Mouse (Mus musculus): ENCODE data around the gene C1ql1. TPM values are rescaled to one million over a fixed set of nuclear protein-coding genes. Genes with fewer than 3 reads are reported as not detected.
"Not testable (repeated sequence)": the region's sequence is repeated elsewhere in the genome, so short reads cannot be mapped to it uniquely, and the experiment has no call there.

C1ql1 gene
- polyA plus RNA-seq, 1 experiment from 2014 or later = 0.12 TPM

DNA sequence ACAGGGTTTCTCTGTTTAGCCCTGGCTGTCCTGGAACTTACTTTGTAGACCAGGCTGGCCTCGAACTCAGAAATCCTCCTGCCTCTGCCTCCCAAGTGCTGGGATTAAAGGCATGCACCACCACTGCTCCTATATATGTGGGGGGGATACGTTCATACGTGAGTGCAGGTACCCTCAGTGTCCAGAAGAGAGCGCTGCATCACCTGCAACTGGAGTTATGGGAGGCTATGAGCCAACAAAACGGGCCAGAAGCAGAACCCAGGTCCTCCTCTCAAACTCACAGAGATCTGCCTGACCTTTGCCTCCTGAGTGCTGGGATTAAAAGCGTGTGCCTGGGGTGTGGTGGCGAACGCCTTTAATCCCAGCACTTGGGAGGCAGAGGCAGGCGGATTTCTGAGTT is 29.5 kb upstream of the C1ql1 start:
- not testable (repeated sequence) for H3K4me1 ChIP-seq (ENCODE audit: insufficient read depth); H3K4me2 ChIP-seq (ENCODE audit: low read depth, low read length); H3K9me3 ChIP-seq (ENCODE audit: low read length); H3K4me3 ChIP-seq (ENCODE audit: low read depth, low read length); DNase-seq; H3K36me3 ChIP-seq (replicated peaks; ENCODE audit: insufficient read depth, low read length); H3K27me3 ChIP-seq (ENCODE audit: insufficient read depth, low read length); H3K9ac ChIP-seq (replicated peaks); H3K27ac ChIP-seq (ENCODE audit: low read depth); ATAC-seq
- TF ChIP-seq CTCF (IDR thresholded peaks at IDR 0.05; ENCODE audit: low read depth) = peak; percentile 30
- WGBS (ENCODE audit: insufficient replicate concordance) = 75% methylated on average over 9 of the region's 9 CpGs

DNA sequence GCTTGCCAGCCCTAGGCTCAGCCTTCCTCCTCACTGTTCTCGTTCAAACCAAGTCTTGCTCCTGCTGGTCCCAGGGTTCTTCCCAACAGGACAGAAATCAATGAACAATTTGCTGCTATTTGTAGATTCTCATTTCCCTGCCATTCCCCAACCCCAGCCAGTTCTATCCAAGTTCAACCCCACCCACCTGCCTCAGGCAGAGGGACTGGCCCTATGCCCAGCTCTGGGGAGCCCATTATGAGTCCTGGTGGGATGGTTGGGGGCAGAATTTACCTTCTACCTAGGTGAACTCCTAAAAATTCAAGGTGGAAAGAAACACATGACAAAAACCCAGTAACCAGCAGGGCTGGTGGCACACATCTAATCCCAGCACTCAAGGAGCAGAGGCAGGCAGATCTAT is 25.8 kb upstream of the C1ql1 start:
- TF ChIP-seq CTCF (IDR thresholded peaks at IDR 0.05; ENCODE audit: low read depth) (no peak), EP300 (IDR thresholded peaks at IDR 0.05; ENCODE audit: low read depth) (no peak)
- H3K27me3 ChIP-seq (ENCODE audit: insufficient read depth, low read length) = peaks cover 17% of the 10 kb centered on the region
- DNase-seq (no peak), ATAC-seq (no peak)
- H3K27ac ChIP-seq (ENCODE audit: low read depth) = no peak overlapping the region
- H3K36me3 ChIP-seq (replicated peaks; ENCODE audit: insufficient read depth, low read length) = no peaks in the 10 kb centered on the region
- 44% methylated on average over 1 of the region's 1 CpGs for WGBS (ENCODE audit: insufficient replicate concordance)
- no peaks in the 10 kb centered on the region for H3K4me1 ChIP-seq (ENCODE audit: insufficient read depth)
- H3K9me3 ChIP-seq (ENCODE audit: low read length) = no peaks in the 10 kb centered on the region
- H3K4me3 ChIP-seq (ENCODE audit: low read depth, low read length) = no peak overlapping the region
- H3K4me2 ChIP-seq (ENCODE audit: low read depth, low read length) = no peak overlapping the region
- no peak overlapping the region for H3K9ac ChIP-seq (replicated peaks)

DNA sequence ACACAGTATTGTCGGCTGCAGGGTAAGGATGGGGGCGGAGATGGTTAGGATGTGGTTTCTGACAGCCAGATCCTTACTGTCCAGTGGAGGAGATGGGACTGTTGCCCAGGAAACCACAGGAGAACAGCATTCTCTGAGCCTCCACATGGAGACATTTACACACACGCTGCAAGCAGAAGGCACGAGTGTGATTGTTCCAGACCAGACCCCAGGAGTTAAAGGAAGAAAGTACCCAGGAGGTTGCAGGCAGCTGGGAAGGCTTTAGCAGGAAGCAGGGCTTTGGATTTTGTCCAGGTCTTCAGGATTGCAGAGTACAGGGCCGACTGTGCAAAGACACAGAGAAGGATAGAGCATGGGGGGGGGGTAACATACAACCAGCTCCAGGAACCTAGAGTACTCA is 25.1 kb upstream of the C1ql1 start:
- DNase-seq (no peak), ATAC-seq (no peak)
- no peaks in the 10 kb centered on the region for H3K9me3 ChIP-seq (ENCODE audit: low read length)
- H3K36me3 ChIP-seq (replicated peaks; ENCODE audit: insufficient read depth, low read length) = no peaks in the 10 kb centered on the region
- whole genome bisulfite sequencing (ENCODE audit: insufficient replicate concordance) = 35% methylated on average over 5 of the region's 5 CpGs
- H3K4me1 ChIP-seq (ENCODE audit: insufficient read depth) = no peaks in the 10 kb centered on the region
- no peak for TF ChIP-seq CTCF (IDR thresholded peaks at IDR 0.05; ENCODE audit: low read depth)
- no peak overlapping the region for H3K4me2 ChIP-seq (ENCODE audit: low read depth, low read length)
- H3K9ac ChIP-seq (replicated peaks) = no peak overlapping the region
- H3K27ac ChIP-seq (ENCODE audit: low read depth) = no peak overlapping the region
- H3K27me3 ChIP-seq (ENCODE audit: insufficient read depth, low read length) = peaks cover 19% of the 10 kb centered on the region
- H3K4me3 ChIP-seq (ENCODE audit: low read depth, low read length) = no peak overlapping the region

DNA sequence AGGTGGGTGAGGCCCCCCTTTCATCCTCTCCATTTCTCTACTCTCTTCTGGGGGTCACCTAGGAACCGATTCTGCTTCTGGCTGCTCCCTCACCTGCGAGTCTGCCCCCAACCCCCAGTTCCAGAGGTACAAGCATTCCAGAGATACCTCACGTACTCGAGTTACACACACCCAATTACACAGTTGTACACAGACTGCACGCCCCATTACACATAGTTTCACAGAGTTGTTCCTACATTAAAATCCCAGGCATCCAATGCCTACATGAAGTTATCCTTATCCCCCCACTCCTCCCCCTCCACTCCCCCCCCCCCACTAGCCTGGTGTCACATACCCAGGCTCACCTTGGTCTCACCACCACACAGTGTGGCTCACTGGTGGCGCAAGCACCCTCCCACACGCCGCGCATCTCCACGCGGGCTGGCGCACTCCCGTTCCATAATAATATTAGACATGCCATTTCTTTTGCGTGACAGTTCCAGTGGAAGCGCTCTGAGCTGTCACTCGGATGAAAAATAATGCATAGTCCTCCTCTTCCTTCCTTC is 18.1 kb upstream of the C1ql1 start:
- Histone ChIP-seq H3K4me3 (ENCODE audit: low read depth, low read length) (no peak overlapping the region), H3K9ac (replicated peaks) (no peak overlapping the region), H3K27ac (ENCODE audit: low read depth) (no peak overlapping the region), H3K36me3 (replicated peaks; ENCODE audit: insufficient read depth, low read length) (no peaks in the 10 kb centered on the region), H3K9me3 (ENCODE audit: low read length) (no peaks in the 10 kb centered on the region), H3K27me3 (ENCODE audit: insufficient read depth, low read length) (peaks cover 54% of the 10 kb centered on the region), H3K4me1 (ENCODE audit: insufficient read depth) (0 out of 2 replicates have a peak, but pooled peaks cover 2% of the 10 kb centered on the region), H3K4me2 (ENCODE audit: low read depth, low read length) (no peak overlapping the region)
- TF ChIP-seq EP300 (IDR thresholded peaks at IDR 0.05; ENCODE audit: low read depth) (no peak), CTCF (IDR thresholded peaks at IDR 0.05; ENCODE audit: low read depth) (no peak)
- ATAC-seq = no peak
- DNase-seq = no peak
- WGBS (ENCODE audit: insufficient replicate concordance) = 63% methylated on average over 16 of the region's 16 CpGs

DNA sequence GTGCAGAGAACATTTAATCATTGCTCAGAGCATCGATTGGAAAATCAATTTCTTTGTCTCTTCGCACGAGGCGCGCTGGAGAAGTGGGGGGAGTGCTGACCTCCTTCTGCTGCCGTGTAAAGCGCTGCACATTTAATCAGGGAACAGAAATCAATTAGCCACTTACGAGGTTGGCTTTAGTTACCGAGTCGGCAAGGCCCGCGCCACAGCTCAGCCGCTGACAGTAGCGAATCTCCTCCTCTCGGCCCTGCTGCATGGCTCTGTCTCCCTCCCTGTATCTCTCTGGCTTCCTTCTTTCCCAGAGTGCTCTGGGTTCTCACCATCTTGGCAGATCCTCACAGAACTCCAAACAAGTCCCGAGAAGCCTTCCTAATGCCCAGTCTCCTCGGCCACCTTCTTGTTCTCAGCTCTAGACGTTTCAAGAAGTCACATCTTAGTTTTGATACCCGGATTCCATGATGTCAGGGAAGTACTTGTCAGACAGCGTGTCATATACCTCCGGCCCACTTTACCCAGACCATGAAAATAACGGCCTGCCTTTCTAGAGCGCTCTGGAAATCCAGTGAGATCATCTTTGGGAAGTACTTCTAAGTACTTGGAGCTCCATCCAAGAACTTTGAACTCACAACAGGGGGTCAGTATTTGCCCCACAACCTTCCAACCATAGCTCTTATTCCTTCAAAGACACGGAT is 17.5 kb upstream of the C1ql1 start:
- WGBS (ENCODE audit: insufficient replicate concordance) = 21% methylated on average over 24 of the region's 24 CpGs
- no peak overlapping the region for H3K27ac ChIP-seq (ENCODE audit: low read depth)
- H3K36me3 ChIP-seq (replicated peaks; ENCODE audit: insufficient read depth, low read length) = no peaks in the 10 kb centered on the region
- H3K9ac ChIP-seq (replicated peaks) = no peak overlapping the region
- H3K4me3 ChIP-seq (ENCODE audit: low read depth, low read length) = no peak overlapping the region
- peak overlapping the region; percentile 44 for H3K4me2 ChIP-seq (ENCODE audit: low read depth, low read length)
- 0 out of 2 replicates have a peak, but pooled peaks cover 2% of the 10 kb centered on the region for H3K4me1 ChIP-seq (ENCODE audit: insufficient read depth)
- H3K27me3 ChIP-seq (ENCODE audit: insufficient read depth, low read length) = peaks cover 54% of the 10 kb centered on the region
- ATAC-seq (no peak), DNase-seq (no peak)
- TF ChIP-seq CTCF (IDR thresholded peaks at IDR 0.05; ENCODE audit: low read depth) = no peak
- no peak for TF ChIP-seq EP300 (IDR thresholded peaks at IDR 0.05; ENCODE audit: low read depth)
- no peaks in the 10 kb centered on the region for H3K9me3 ChIP-seq (ENCODE audit: low read length)

DNA sequence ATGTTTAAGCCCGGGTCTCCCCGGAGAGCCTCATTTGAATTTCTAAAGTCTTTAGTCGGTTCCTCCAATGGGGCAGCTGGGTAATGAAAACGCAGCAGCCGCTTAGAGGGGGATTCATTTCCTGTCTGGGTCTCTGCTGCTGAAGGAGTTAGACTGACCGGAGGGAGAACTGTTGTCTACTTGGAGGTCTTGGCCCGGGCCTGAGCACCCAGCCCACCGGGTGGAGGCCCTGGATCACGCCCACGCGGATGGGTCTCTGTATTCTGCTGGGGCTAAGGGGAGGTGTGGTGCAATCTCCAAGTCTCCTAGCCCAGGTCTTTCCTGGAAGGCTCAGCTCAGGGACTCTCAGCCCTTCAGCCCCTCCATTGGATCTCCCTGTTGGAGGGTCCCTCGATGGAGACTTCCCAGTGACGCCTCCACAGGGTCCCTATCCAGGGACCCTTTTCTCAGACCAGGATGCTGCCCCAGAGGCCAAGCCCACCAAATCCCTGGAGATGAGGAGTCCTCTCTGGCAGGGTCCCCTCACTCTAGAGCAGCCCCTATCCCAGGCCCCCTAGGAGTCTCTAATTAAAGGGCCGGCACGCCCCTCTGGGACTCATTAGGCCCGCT is 16.9 kb upstream of the C1ql1 start:
- Histone ChIP-seq H3K4me3 (ENCODE audit: low read depth, low read length) (no peak overlapping the region), H3K4me2 (ENCODE audit: low read depth, low read length) (peak overlapping the region; percentile 44; the same call in 1 of the 2 replicates), H3K27me3 (ENCODE audit: insufficient read depth, low read length) (peaks cover 49% of the 10 kb centered on the region), H3K4me1 (ENCODE audit: insufficient read depth) (0 out of 2 replicates have a peak, but pooled peaks cover 2% of the 10 kb centered on the region), H3K36me3 (replicated peaks; ENCODE audit: insufficient read depth, low read length) (no peaks in the 10 kb centered on the region), H3K27ac (ENCODE audit: low read depth) (no peak overlapping the region), H3K9me3 (ENCODE audit: low read length) (no peaks in the 10 kb centered on the region), H3K9ac (replicated peaks) (no peak overlapping the region)
- DNase-seq (no peak), ATAC-seq (no peak)
- TF ChIP-seq CTCF (IDR thresholded peaks at IDR 0.05; ENCODE audit: low read depth) (no peak), EP300 (IDR thresholded peaks at IDR 0.05; ENCODE audit: low read depth) (no peak)
- WGBS (ENCODE audit: insufficient replicate concordance) = 11% methylated on average over 16 of the region's 16 CpGs
